Mouse (Mus musculus) testis, adult 2 months (tissue): Measurements from ENCODE around the gene Dctn5. TPM values are rescaled to one million over a fixed set of nuclear protein-coding genes. Genes with fewer than 3 reads are reported as not detected.

ENCODE experiments used
- H3K27ac ChIP-seq: fragments of 200-500 bp; 2 replicates; pipeline ENCODE4 v1.5.1; 2012; ENCODE audit warnings: low read depth, low read length; ENCODE audit not compliant: control insufficient read depth, insufficient read depth
- H3K27me3 ChIP-seq: fragments of 200-500 bp; 2 replicates; pipeline ENCODE4 v1.6.1; 2012; ENCODE audit warnings: mild to moderate bottlenecking, low read length, moderate library complexity; ENCODE audit not compliant: control insufficient read depth, insufficient read depth
- H3K36me3 ChIP-seq: fragments of 200-500 bp; 2 replicates; pipeline ENCODE4 v1.6.1; 2012; ENCODE audit warnings: mild to moderate bottlenecking, low read length; ENCODE audit not compliant: control insufficient read depth, insufficient read depth
- H3K4me1 ChIP-seq: fragments of 200-500 bp; 2 replicates; pipeline ENCODE4 v1.6.1; 2012; ENCODE audit warnings: low read length; ENCODE audit not compliant: control insufficient read depth, insufficient read depth
- H3K4me3 ChIP-seq: fragments of 200-500 bp; 2 replicates; pipeline ENCODE4 v1.5.1; 2012; ENCODE audit warnings: low read depth, mild to moderate bottlenecking, low read length, moderate library complexity, mixed read lengths; ENCODE audit not compliant: control insufficient read depth
- CTCF ChIP-seq: fragments of 200-500 bp; IDR thresholded peaks from 2 replicates; pipeline ENCODE4 v1.5.1; 2012; ENCODE audit warnings: low read depth, mild to moderate bottlenecking, inconsistent platforms, low read length, moderate library complexity; ENCODE audit not compliant: control insufficient read depth, insufficient read depth, insufficient replicate concordance
- POLR2A ChIP-seq: fragments of 200-500 bp; IDR thresholded peaks from 2 replicates; pipeline ENCODE4 v1.6.1; 2012; ENCODE audit warnings: low read depth, mild to moderate bottlenecking, inconsistent platforms, low read length, moderate library complexity; ENCODE audit not compliant: control insufficient read depth
- polyA plus RNA-seq: library from polyadenylated mRNA; depleted of rRNA; stranded (reverse); fragments of >200 nt; gene quantifications from 2 replicates; pipeline ENCODE4 v1.2.3, GENCODE M21; 2012

The Dctn5 gene
- polyA plus RNA-seq, 1 experiment: 33.0 TPM

- Histone ChIP-seq H3K36me3 (peaks cover 6% of the 10 kb centered on the region), H3K4me1 (peaks cover 3% of the 10 kb centered on the region; the same call in 1 of the 2 replicates), H3K27me3 (no peaks in the 10 kb centered on the region), H3K4me3 (no peak overlapping the region), H3K27ac (no peak overlapping the region)
- TF ChIP-seq CTCF: no peak
- TF ChIP-seq POLR2A: no peak
Measured at GRCm38 (mm10) chr7:122137071-122137470, 4.2 kb downstream of the Dctn5 start.

GRCm38 (mm10) chr7:122138190-122138589 lies 5.3 kb downstream of the Dctn5 start:
- TF ChIP-seq POLR2A (no peak), CTCF (no peak)
- no peaks in the 10 kb centered on the region for H3K27me3 ChIP-seq
- no peak overlapping the region for H3K27ac ChIP-seq
- no peak overlapping the region for H3K4me3 ChIP-seq
- peaks cover 6% of the 10 kb centered on the region for H3K36me3 ChIP-seq
- H3K4me1 ChIP-seq: peaks cover 3% of the 10 kb centered on the region; the same call in 1 of the 2 replicates

GRCm38 (mm10) chr7:122140991-122141390 lies 8.2 kb downstream of the Dctn5 start:
- H3K27ac ChIP-seq: no peak overlapping the region
- no peak for TF ChIP-seq CTCF
- H3K4me1 ChIP-seq: no peaks in the 10 kb centered on the region
- peaks cover 6% of the 10 kb centered on the region for H3K36me3 ChIP-seq
- H3K27me3 ChIP-seq: no peaks in the 10 kb centered on the region
- no peak overlapping the region for H3K4me3 ChIP-seq

GRCm38 (mm10) chr7:122152473-122152872 lies 19.6 kb downstream of the Dctn5 start:
- peaks cover 1% of the 10 kb centered on the region; the same call in 1 of the 2 replicates for H3K36me3 ChIP-seq
- H3K4me3 ChIP-seq: no peak overlapping the region
- TF ChIP-seq POLR2A: no peak
- no peak for TF ChIP-seq CTCF
- H3K27ac ChIP-seq: no peak overlapping the region
- H3K4me1 ChIP-seq: peaks cover 2% of the 10 kb centered on the region; the same call in 1 of the 2 replicates
- H3K27me3 ChIP-seq: no peaks in the 10 kb centered on the region

GRCm38 (mm10) chr7:122158488-122158887 lies 25.6 kb downstream of the Dctn5 start:
- TF ChIP-seq CTCF: no peak
- Histone ChIP-seq H3K36me3 (no peaks in the 10 kb centered on the region; the same call in 1 of the 2 replicates), H3K4me1 (peaks cover 17% of the 10 kb centered on the region), H3K27ac (peak overlapping the region; percentile 73), H3K27me3 (no peaks in the 10 kb centered on the region), H3K4me3 (peak overlapping the region; percentile 90)

- Histone ChIP-seq H3K4me3 (peak within 1 kb of the TSS; percentile 90), H3K27me3 (no peaks in the 10 kb centered on the region), H3K4me1 (peaks cover 17% of the 10 kb centered on the region), H3K27ac (peak within 1 kb of the TSS; percentile 73), H3K36me3 (no peaks in the 10 kb centered on the region; the same call in 1 of the 2 replicates)
- TF ChIP-seq POLR2A: peak; percentile 60
- TF ChIP-seq CTCF: 0 out of 2 replicates have a peak, but pooled peaks have one; percentile 4
Measured at GRCm38 (mm10) chr7:122158915-122159902, 26.4 kb downstream of the Dctn5 start, which contains the start of gene Plk1. Gene Plk1 (plus strand): TSS chr7:122159439.

- H3K27me3 ChIP-seq: no peaks in the 10 kb centered on the region
- no peaks in the 10 kb centered on the region; the same call in 1 of the 2 replicates for H3K36me3 ChIP-seq
- 0 out of 2 replicates have a peak overlapping the region, but pooled peaks have one; percentile 23 for H3K27ac ChIP-seq
- TF ChIP-seq POLR2A: no peak
- TF ChIP-seq CTCF: no peak
- peaks cover 17% of the 10 kb centered on the region for H3K4me1 ChIP-seq
- peak overlapping the region; percentile 90 for H3K4me3 ChIP-seq
Measured at GRCm38 (mm10) chr7:122160037-122160436, 27.2 kb downstream of the Dctn5 start.
